Mouse (Mus musculus) left cerebral cortex, adult 2 months (tissue): ENCODE data around the gene Mlph. TPM values are rescaled to one million over a fixed set of nuclear protein-coding genes. Genes with fewer than 3 reads are reported as not detected.
A peak's percentile ranks its signal among the peaks of the same experiment; 100 is the strongest.

Source experiments
- DNase-seq, 2 experiments: peaks; one replicate each; pipeline ENCODE4 v3.0.0; 2021 to 2022; ENCODE audit warnings: low spot score in 2 of 2, mixed read lengths in 1 of 2; ENCODE audit errors: extremely low spot score in 1 of 2
- H3K27ac ChIP-seq: fragments of 200-600 bp; 2 replicates; pipeline ENCODE4 v1.8.1; 2022
- H3K4me3 ChIP-seq: fragments of 200-600 bp; 2 replicates; pipeline ENCODE4 v1.8.1; 2022
- CTCF ChIP-seq: fragments of 200-600 bp; IDR thresholded peaks from 2 replicates; pipeline ENCODE4 v1.8.1; 2022; ENCODE audit warnings: antibody characterized with exemption, mild to moderate bottlenecking, moderate library complexity
- intact Hi-C: fragments of 180-260 bp; cut with DNase I; formaldehyde crosslinking; loops from one replicate; pipeline ENCODE4 v1.15.1; 2025
- long read RNA-seq, 2 experiments: library from polyadenylated mRNA; stranded (forward); transcript quantifications; one replicate each; pipeline ENCODE4 v2.0.0; 2021; ENCODE audit warnings: borderline mapping rate in 2 of 2
- total RNA-seq, 2 experiments: library from RNA; stranded (reverse); gene quantifications; 2 replicates each; pipeline ENCODE4 v1.2.3; 2021

The Mlph gene
- 1 to 10 TPM in 1 of 2 experiments, under 1 TPM in 1; 0.84 to 1.3 TPM for total RNA-seq
- long read RNA-seq, experiment 1: 0 reads
- long read RNA-seq, experiment 2: 0 reads

GRCm38 (mm10) chr1:90914948-90915569 lies at the start of gene Mlph:
Gene Mlph (plus strand): TSS chr1:90915085.
- Histone ChIP-seq H3K4me3 (peak within 1 kb of the TSS; percentile 8; the same call in 1 of the 2 replicates), H3K27ac (no peak within 1 kb of the TSS)
- no peak for TF ChIP-seq CTCF
- intact Hi-C loops: no loop called here
- no peak for DNase-seq

GRCm38 (mm10) chr1:90866734-90867133 lies 48.2 kb upstream of the Mlph start:
- no peak for TF ChIP-seq CTCF
- DNase-seq: no peak
- intact Hi-C loops: no loop called here

GRCm38 (mm10) chr1:90870581-90870980 lies 44.3 kb upstream of the Mlph start:
- no peak overlapping the region for H3K4me3 ChIP-seq
- intact Hi-C loops: no loop called here
- H3K27ac ChIP-seq: no peak overlapping the region
- no peak for TF ChIP-seq CTCF
- DNase-seq: no peak

More at GRCm38 (mm10) chr1:90866734-90867133, 48.2 kb upstream of the Mlph start:
- H3K4me3 ChIP-seq: no peak overlapping the region
- H3K27ac ChIP-seq: no peak overlapping the region

GRCm38 (mm10) chr1:90875371-90875770 lies 39.5 kb upstream of the Mlph start:
- no peak overlapping the region for H3K4me3 ChIP-seq
- H3K27ac ChIP-seq: no peak overlapping the region
- no peak for TF ChIP-seq CTCF
- intact Hi-C loops: no loop called here
- DNase-seq: no peak

GRCm38 (mm10) chr1:90875961-90876360 lies 38.9 kb upstream of the Mlph start:
- intact Hi-C loops: no loop called here
- no peak for DNase-seq
- Histone ChIP-seq H3K27ac (no peak overlapping the region), H3K4me3 (no peak overlapping the region)
- no peak for TF ChIP-seq CTCF

- no peak for TF ChIP-seq CTCF
- H3K4me3 ChIP-seq: no peak overlapping the region
- DNase-seq: no peak
- intact Hi-C loops: no loop called here
- no peak overlapping the region for H3K27ac ChIP-seq
Observed at GRCm38 (mm10) chr1:90876486-90877270, 38.2 kb upstream of the Mlph start.

- Histone ChIP-seq H3K27ac (no peak overlapping the region), H3K4me3 (no peak overlapping the region)
- intact Hi-C loops: loop anchor here (2.0 kb wide), 1 partner anchor 17 kb away; no protein-coding TSS in a partner anchor
- no peak for TF ChIP-seq CTCF
- no peak for DNase-seq
Observed at GRCm38 (mm10) chr1:90885771-90886460, 29.0 kb upstream of the Mlph start.

GRCm38 (mm10) chr1:90894521-90894920 lies 20.4 kb upstream of the Mlph start:
- no peak overlapping the region for H3K4me3 ChIP-seq
- no peak overlapping the region for H3K27ac ChIP-seq
- no peak for DNase-seq
- intact Hi-C loops: no loop called here
- no peak for TF ChIP-seq CTCF

- TF ChIP-seq CTCF: no peak
- no peak overlapping the region for H3K27ac ChIP-seq
- intact Hi-C loops: no loop called here
- H3K4me3 ChIP-seq: no peak overlapping the region
- DNase-seq: no peak
Observed at GRCm38 (mm10) chr1:90895004-90895403, 19.9 kb upstream of the Mlph start.

- intact Hi-C loops: no loop called here
- no peak overlapping the region for H3K27ac ChIP-seq
Observed at GRCm38 (mm10) chr1:90896281-90896680, 18.6 kb upstream of the Mlph start.

GRCm38 (mm10) chr1:90896741-90897361 lies 18.0 kb upstream of the Mlph start:
- Histone ChIP-seq H3K27ac (no peak overlapping the region), H3K4me3 (no peak overlapping the region)
- DNase-seq: peak in 1 of 2 experiments; percentile 27
- TF ChIP-seq CTCF: no peak
- intact Hi-C loops: no loop called here

More at GRCm38 (mm10) chr1:90896281-90896680, 18.6 kb upstream of the Mlph start:
- TF ChIP-seq CTCF: no peak
- no peak for DNase-seq
- no peak overlapping the region for H3K4me3 ChIP-seq
